Mouse (Mus musculus) ES-Bruce4 (cell line): ENCODE results near the gene Bbs1.

Experiments used
- CTCF ChIP-seq: IDR thresholded peaks from one replicate; pipeline ENCODE4 v1.8.1; 2011; ENCODE audit warnings: low read depth, low read length
- POLR2A ChIP-seq: IDR thresholded peaks from one replicate; pipeline ENCODE4 v1.8.1; 2011; ENCODE audit warnings: low read length; ENCODE audit not compliant: insufficient read depth

DNA sequence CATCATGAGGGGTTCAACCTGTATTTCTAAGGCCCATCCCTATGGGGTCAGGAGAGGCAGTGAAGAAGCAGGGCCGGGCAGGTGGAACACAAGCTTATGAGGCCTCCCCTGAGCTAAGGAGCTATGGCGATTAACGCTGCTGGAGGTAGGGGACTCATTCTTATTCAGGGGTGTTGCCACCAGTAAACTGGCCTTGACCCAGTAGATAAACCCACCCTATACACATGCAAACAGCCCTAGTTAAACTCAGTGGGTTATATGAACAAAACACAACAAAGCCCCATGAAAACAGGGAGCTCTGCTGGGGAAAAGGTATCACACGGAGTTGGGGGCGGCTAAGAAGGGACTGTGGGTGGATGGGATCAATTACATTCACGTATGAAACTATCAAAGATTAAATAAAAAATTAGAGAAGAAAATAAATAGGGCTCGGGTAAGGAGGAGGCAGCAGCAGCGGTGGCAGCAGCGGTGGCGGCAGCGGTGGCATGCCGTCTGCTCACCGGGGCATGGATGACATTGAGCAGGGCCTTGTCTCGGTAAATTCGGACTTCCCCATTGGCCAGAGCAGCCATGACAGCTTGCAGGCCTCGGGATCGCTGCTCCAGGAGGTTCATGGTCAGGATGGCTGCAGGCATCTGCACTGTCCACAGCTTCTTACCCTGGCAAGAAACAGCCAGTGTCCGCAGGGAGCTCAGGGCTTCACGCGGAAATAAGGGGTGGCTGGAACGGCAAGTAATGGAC, 9.5 kb downstream of the Bbs1 start:
- TF ChIP-seq CTCF (no peak), POLR2A (no peak)
